Mouse (Mus musculus): ENCODE results near the gene Foxc1. TPM values are rescaled to one million over a fixed set of nuclear protein-coding genes. Genes with fewer than 3 reads are reported as not detected.

Gene Foxc1
- polyA plus RNA-seq, 1 experiment, result 3.7 TPM

GRCm38 (mm10) chr13:31805831-31806427 lies 504 bp upstream of the Foxc1 start:
- H3K27ac ChIP-seq (ENCODE audit: insufficient read depth, low read depth, low read length), result peak overlapping the region; percentile 65
- DNase-seq, result no peak

GRCm38 (mm10) chr13:31806890-31807735 lies 680 bp downstream of the Foxc1 start:
- TF ChIP-seq POLR2A (IDR thresholded peaks at IDR 0.05; ENCODE audit: low read depth, low read length) (no peak), CTCF (conservative IDR thresholded peaks at IDR 0.05; ENCODE audit: insufficient read depth, insufficient read length, low read depth, low read length) (no peak)
- Histone ChIP-seq H3K27ac (ENCODE audit: insufficient read depth, low read depth, low read length) (peak overlapping the region; percentile 7), H3K4me1 (ENCODE audit: control insufficient read depth, insufficient read depth, low read length) (no peaks in the 10 kb centered on the region), H3K27me3 (replicated peaks; ENCODE audit: control insufficient read depth, insufficient read depth, low read length) (peaks cover 5% of the 10 kb centered on the region; the same call in 1 of the 2 replicates), H3K4me3 (ENCODE audit: insufficient read depth, low read depth, low read length) (peak overlapping the region; percentile 75), H3K36me3 (ENCODE audit: control insufficient read depth, insufficient read depth, low read length) (no peaks in the 10 kb centered on the region)
- peak; percentile 43 for DNase-seq
- WGBS, result under 1% methylated on average over 92 of the region's 101 CpGs

More at GRCm38 (mm10) chr13:31805831-31806427, 504 bp upstream of the Foxc1 start:
- TF ChIP-seq CTCF (conservative IDR thresholded peaks at IDR 0.05; ENCODE audit: insufficient read depth, insufficient read length, low read depth, low read length) (no peak), POLR2A (IDR thresholded peaks at IDR 0.05; ENCODE audit: low read depth, low read length) (no peak)
- Histone ChIP-seq H3K4me3 (ENCODE audit: insufficient read depth, low read depth, low read length) (peak overlapping the region; percentile 75), H3K4me1 (ENCODE audit: control insufficient read depth, insufficient read depth, low read length) (no peaks in the 10 kb centered on the region), H3K36me3 (ENCODE audit: control insufficient read depth, insufficient read depth, low read length) (no peaks in the 10 kb centered on the region), H3K27me3 (replicated peaks; ENCODE audit: control insufficient read depth, insufficient read depth, low read length) (peaks cover 5% of the 10 kb centered on the region; the same call in 1 of the 2 replicates)
- WGBS, result 12% methylated on average over 33 of the region's 34 CpGs

GRCm38 (mm10) chr13:31807736-31808115 lies 1.3 kb downstream of the Foxc1 start:
- DNase-seq, result no peak
- H3K27ac ChIP-seq (ENCODE audit: insufficient read depth, low read depth, low read length), result peak overlapping the region; percentile 7
- TF ChIP-seq CTCF (conservative IDR thresholded peaks at IDR 0.05; ENCODE audit: insufficient read depth, insufficient read length, low read depth, low read length) (no peak), POLR2A (IDR thresholded peaks at IDR 0.05; ENCODE audit: low read depth, low read length) (no peak)
- 1% methylated on average over 46 of the region's 47 CpGs for WGBS
- peaks cover 5% of the 10 kb centered on the region; the same call in 1 of the 2 replicates for H3K27me3 ChIP-seq (replicated peaks; ENCODE audit: control insufficient read depth, insufficient read depth, low read length)
- peak overlapping the region; percentile 75 for H3K4me3 ChIP-seq (ENCODE audit: insufficient read depth, low read depth, low read length)
- H3K36me3 ChIP-seq (ENCODE audit: control insufficient read depth, insufficient read depth, low read length), result no peaks in the 10 kb centered on the region
- H3K4me1 ChIP-seq (ENCODE audit: control insufficient read depth, insufficient read depth, low read length), result no peaks in the 10 kb centered on the region

- WGBS, result under 1% methylated on average over 71 of the region's 73 CpGs
- peak; percentile 59 for DNase-seq
- Histone ChIP-seq H3K36me3 (ENCODE audit: control insufficient read depth, insufficient read depth, low read length) (no peaks in the 10 kb centered on the region), H3K4me1 (ENCODE audit: control insufficient read depth, insufficient read depth, low read length) (no peaks in the 10 kb centered on the region), H3K27ac (ENCODE audit: insufficient read depth, low read depth, low read length) (peak overlapping the region; percentile 24; the same call in 1 of the 2 replicates), H3K4me3 (ENCODE audit: insufficient read depth, low read depth, low read length) (peak overlapping the region; percentile 75), H3K27me3 (replicated peaks; ENCODE audit: control insufficient read depth, insufficient read depth, low read length) (peaks cover 5% of the 10 kb centered on the region; the same call in 1 of the 2 replicates)
- no peak for TF ChIP-seq CTCF (conservative IDR thresholded peaks at IDR 0.05; ENCODE audit: insufficient read depth, insufficient read length, low read depth, low read length)
- TF ChIP-seq POLR2A (IDR thresholded peaks at IDR 0.05; ENCODE audit: low read depth, low read length), result no peak
Measured at GRCm38 (mm10) chr13:31808116-31808803, 1.8 kb downstream of the Foxc1 start.

- peak; percentile 21 for DNase-seq
- no peaks in the 10 kb centered on the region for H3K4me1 ChIP-seq (ENCODE audit: control insufficient read depth, insufficient read depth, low read length)
- peaks cover 5% of the 10 kb centered on the region; the same call in 1 of the 2 replicates for H3K27me3 ChIP-seq (replicated peaks; ENCODE audit: control insufficient read depth, insufficient read depth, low read length)
- H3K27ac ChIP-seq (ENCODE audit: insufficient read depth, low read depth, low read length), result peak overlapping the region; percentile 24; the same call in 1 of the 2 replicates
- WGBS, result 41% methylated on average over 16 of the region's 16 CpGs
- H3K36me3 ChIP-seq (ENCODE audit: control insufficient read depth, insufficient read depth, low read length), result no peaks in the 10 kb centered on the region
- H3K4me3 ChIP-seq (ENCODE audit: insufficient read depth, low read depth, low read length), result peak overlapping the region; percentile 75
- TF ChIP-seq CTCF (conservative IDR thresholded peaks at IDR 0.05; ENCODE audit: insufficient read depth, insufficient read length, low read depth, low read length) (no peak), POLR2A (IDR thresholded peaks at IDR 0.05; ENCODE audit: low read depth, low read length) (no peak)
Measured at GRCm38 (mm10) chr13:31808804-31809420, 2.5 kb downstream of the Foxc1 start.

- H3K27me3 ChIP-seq (replicated peaks; ENCODE audit: control insufficient read depth, insufficient read depth, low read length), result peaks cover 5% of the 10 kb centered on the region; the same call in 1 of the 2 replicates
- peak overlapping the region; percentile 25 for H3K4me3 ChIP-seq (ENCODE audit: insufficient read depth, low read depth, low read length)
Measured at GRCm38 (mm10) chr13:31809701-31810100, 3.3 kb downstream of the Foxc1 start.

More at GRCm38 (mm10) chr13:31809701-31810100, 3.3 kb downstream of the Foxc1 start:
- peak; percentile 18 for DNase-seq
- Histone ChIP-seq H3K4me1 (ENCODE audit: control insufficient read depth, insufficient read depth, low read length) (no peaks in the 10 kb centered on the region), H3K27ac (ENCODE audit: insufficient read depth, low read depth, low read length) (no peak overlapping the region), H3K36me3 (ENCODE audit: control insufficient read depth, insufficient read depth, low read length) (no peaks in the 10 kb centered on the region)
- WGBS, result 58% methylated on average over 6 of the region's 6 CpGs
- no peak for TF ChIP-seq POLR2A (IDR thresholded peaks at IDR 0.05; ENCODE audit: low read depth, low read length)
- no peak for TF ChIP-seq CTCF (conservative IDR thresholded peaks at IDR 0.05; ENCODE audit: insufficient read depth, insufficient read length, low read depth, low read length)

All from kidney, adult 2 months (tissue).